Mouse (Mus musculus): ENCODE measurements around the gene Scgb1a1. TPM values are rescaled to one million over a fixed set of nuclear protein-coding genes. Genes with fewer than 3 reads are reported as not detected.
"Not testable (repeated sequence)": the region's sequence is repeated elsewhere in the genome, so short reads cannot be mapped to it uniquely, and the experiment has no call there.

The Scgb1a1 gene
- not detected in 2 replicates for polyA plus RNA-seq (2014; fragmentation: Nextera tagmentation; extraction: Ambion mirVana)

GRCm38 (mm10) chr19:9087821-9088220 is at the start of gene Scgb1a1:
TSS of gene Scgb1a1 (minus strand) at chr19:9087958.
- 80% methylated on average over 4 of the region's 4 CpGs for WGBS

GRCm38 (mm10) chr19:9137159-9137558 is 49.4 kb upstream of the Scgb1a1 start:
- no peaks in the 10 kb centered on the region for H3K9me3 ChIP-seq (ENCODE audit: control insufficient read depth, low read length)
- ATAC-seq (ENCODE audit: low read depth) (no peak), DNase-seq (ENCODE audit: low spot score) (no peak)
- no peak overlapping the region for H3K4me3 ChIP-seq (ENCODE audit: low read depth, low read length)
- no peak overlapping the region for H3K27ac ChIP-seq (replicated peaks; ENCODE audit: low read depth, low read length)
- no peaks in the 10 kb centered on the region for H3K36me3 ChIP-seq (ENCODE audit: control insufficient read depth, insufficient read depth, low read length)
- no peak overlapping the region for H3K9ac ChIP-seq (ENCODE audit: low read depth, low read length)
- no peaks in the 10 kb centered on the region for H3K27me3 ChIP-seq (replicated peaks; ENCODE audit: control insufficient read depth, insufficient read depth, low read length)
- WGBS, result 93% methylated on average over 1 of the region's 1 CpGs
- no peak overlapping the region for H3K4me2 ChIP-seq (ENCODE audit: low read depth, low read length)
- no peaks in the 10 kb centered on the region for H3K4me1 ChIP-seq (ENCODE audit: control insufficient read depth, insufficient read depth, low read length)

More at GRCm38 (mm10) chr19:9087821-9088220, at the start of gene Scgb1a1:
- no peak for DNase-seq (ENCODE audit: low spot score)
- no peaks in the 10 kb centered on the region for H3K27me3 ChIP-seq (replicated peaks; ENCODE audit: control insufficient read depth, insufficient read depth, low read length)
- H3K4me2 ChIP-seq (ENCODE audit: low read depth, low read length), result no peak within 1 kb of the TSS
- H3K27ac ChIP-seq (replicated peaks; ENCODE audit: low read depth, low read length), result no peak within 1 kb of the TSS
- H3K4me3 ChIP-seq (ENCODE audit: low read depth, low read length), result no peak within 1 kb of the TSS
- H3K36me3 ChIP-seq (ENCODE audit: control insufficient read depth, insufficient read depth, low read length), result no peaks in the 10 kb centered on the region
- no peak for ATAC-seq (ENCODE audit: low read depth)
- no peaks in the 10 kb centered on the region for H3K4me1 ChIP-seq (ENCODE audit: control insufficient read depth, insufficient read depth, low read length)
- no peaks in the 10 kb centered on the region for H3K9me3 ChIP-seq (ENCODE audit: control insufficient read depth, low read length)
- H3K9ac ChIP-seq (ENCODE audit: low read depth, low read length), result no peak within 1 kb of the TSS

GRCm38 (mm10) chr19:9135512-9136331 is 48.0 kb upstream of the Scgb1a1 start, which contains the start of gene Asrgl1:
TSS of gene Asrgl1 (minus strand) at chr19:9135636.
- no peaks in the 10 kb centered on the region for H3K27me3 ChIP-seq (replicated peaks; ENCODE audit: control insufficient read depth, insufficient read depth, low read length)

GRCm38 (mm10) chr19:9134746-9135511 is 47.2 kb upstream of the Scgb1a1 start:
- peak overlapping the region; percentile 79 for H3K9ac ChIP-seq (ENCODE audit: low read depth, low read length)
- ATAC-seq (ENCODE audit: low read depth), result peak; percentile 60
- DNase-seq (ENCODE audit: low spot score), result peak; percentile 22
- H3K9me3 ChIP-seq (ENCODE audit: control insufficient read depth, low read length), result no peaks in the 10 kb centered on the region
- H3K4me2 ChIP-seq (ENCODE audit: low read depth, low read length), result peak overlapping the region; percentile 96
- peak overlapping the region; percentile 64 for H3K4me3 ChIP-seq (ENCODE audit: low read depth, low read length)
- WGBS, result 2% methylated on average over 29 of the region's 37 CpGs
- H3K4me1 ChIP-seq (ENCODE audit: control insufficient read depth, insufficient read depth, low read length), result no peaks in the 10 kb centered on the region
- H3K27ac ChIP-seq (replicated peaks; ENCODE audit: low read depth, low read length), result peak overlapping the region; percentile 28; the same call in 1 of the 2 replicates
- H3K36me3 ChIP-seq (ENCODE audit: control insufficient read depth, insufficient read depth, low read length), result no peaks in the 10 kb centered on the region
- no peaks in the 10 kb centered on the region for H3K27me3 ChIP-seq (replicated peaks; ENCODE audit: control insufficient read depth, insufficient read depth, low read length)

More at GRCm38 (mm10) chr19:9135512-9136331, 48.0 kb upstream of the Scgb1a1 start, which contains the start of gene Asrgl1:
- peak within 1 kb of the TSS; percentile 96 for H3K4me2 ChIP-seq (ENCODE audit: low read depth, low read length)
- no peaks in the 10 kb centered on the region for H3K36me3 ChIP-seq (ENCODE audit: control insufficient read depth, insufficient read depth, low read length)
- DNase-seq (ENCODE audit: low spot score) (peak; percentile 95), ATAC-seq (ENCODE audit: low read depth) (peak; percentile 98)
- H3K27ac ChIP-seq (replicated peaks; ENCODE audit: low read depth, low read length), result peak within 1 kb of the TSS; percentile 28; the same call in 1 of the 2 replicates
- no peaks in the 10 kb centered on the region for H3K9me3 ChIP-seq (ENCODE audit: control insufficient read depth, low read length)
- peak within 1 kb of the TSS; percentile 64 for H3K4me3 ChIP-seq (ENCODE audit: low read depth, low read length)
- peak within 1 kb of the TSS; percentile 79 for H3K9ac ChIP-seq (ENCODE audit: low read depth, low read length)
- H3K4me1 ChIP-seq (ENCODE audit: control insufficient read depth, insufficient read depth, low read length), result no peaks in the 10 kb centered on the region
- WGBS, result 10% methylated on average over 31 of the region's 31 CpGs

GRCm38 (mm10) chr19:9129996-9130395 is 42.2 kb upstream of the Scgb1a1 start:
- Histone ChIP-seq H3K4me1 (ENCODE audit: control insufficient read depth, insufficient read depth, low read length) (no peaks in the 10 kb centered on the region), H3K9ac (ENCODE audit: low read depth, low read length) (no peak overlapping the region), H3K36me3 (ENCODE audit: control insufficient read depth, insufficient read depth, low read length) (0 out of 2 replicates have a peak, but pooled peaks cover 5% of the 10 kb centered on the region), H3K27ac (replicated peaks; ENCODE audit: low read depth, low read length) (no peak overlapping the region), H3K4me3 (ENCODE audit: low read depth, low read length) (no peak overlapping the region), H3K27me3 (replicated peaks; ENCODE audit: control insufficient read depth, insufficient read depth, low read length) (no peaks in the 10 kb centered on the region), H3K9me3 (ENCODE audit: control insufficient read depth, low read length) (0 out of 2 replicates have a peak, but pooled peaks cover 4% of the 10 kb centered on the region), H3K4me2 (ENCODE audit: low read depth, low read length) (no peak overlapping the region)
- DNase-seq (ENCODE audit: low spot score) (no peak), ATAC-seq (ENCODE audit: low read depth) (no peak)
- 76% methylated on average over 1 of the region's 1 CpGs for WGBS

- Histone ChIP-seq H3K9ac (ENCODE audit: low read depth, low read length) (no peak overlapping the region), H3K36me3 (ENCODE audit: control insufficient read depth, insufficient read depth, low read length) (0 out of 2 replicates have a peak, but pooled peaks cover 5% of the 10 kb centered on the region), H3K4me2 (ENCODE audit: low read depth, low read length) (no peak overlapping the region), H3K4me3 (ENCODE audit: low read depth, low read length) (no peak overlapping the region), H3K4me1 (ENCODE audit: control insufficient read depth, insufficient read depth, low read length) (no peaks in the 10 kb centered on the region), H3K27ac (replicated peaks; ENCODE audit: low read depth, low read length) (no peak overlapping the region), H3K9me3 (ENCODE audit: control insufficient read depth, low read length) (0 out of 2 replicates have a peak, but pooled peaks cover 4% of the 10 kb centered on the region), H3K27me3 (replicated peaks; ENCODE audit: control insufficient read depth, insufficient read depth, low read length) (no peaks in the 10 kb centered on the region)
- DNase-seq (ENCODE audit: low spot score), result no peak
- WGBS, result 91% methylated on average over 4 of the region's 4 CpGs
- no peak for ATAC-seq (ENCODE audit: low read depth)
Observed at GRCm38 (mm10) chr19:9128499-9129194, 40.9 kb upstream of the Scgb1a1 start.

GRCm38 (mm10) chr19:9123986-9124385 is 36.2 kb upstream of the Scgb1a1 start:
- not testable (repeated sequence) for H3K27ac ChIP-seq (replicated peaks; ENCODE audit: low read depth, low read length); ATAC-seq (ENCODE audit: low read depth); H3K4me1 ChIP-seq (ENCODE audit: control insufficient read depth, insufficient read depth, low read length); H3K4me2 ChIP-seq (ENCODE audit: low read depth, low read length); H3K9ac ChIP-seq (ENCODE audit: low read depth, low read length); H3K9me3 ChIP-seq (ENCODE audit: control insufficient read depth, low read length); H3K4me3 ChIP-seq (ENCODE audit: low read depth, low read length); H3K36me3 ChIP-seq (ENCODE audit: control insufficient read depth, insufficient read depth, low read length); DNase-seq (ENCODE audit: low spot score); H3K27me3 ChIP-seq (replicated peaks; ENCODE audit: control insufficient read depth, insufficient read depth, low read length)
- WGBS, result 92% methylated on average over 2 of the region's 2 CpGs

GRCm38 (mm10) chr19:9122390-9122789 is 34.6 kb upstream of the Scgb1a1 start:
- Histone ChIP-seq H3K4me1 (ENCODE audit: control insufficient read depth, insufficient read depth, low read length) (no peaks in the 10 kb centered on the region), H3K4me2 (ENCODE audit: low read depth, low read length) (no peak overlapping the region), H3K9me3 (ENCODE audit: control insufficient read depth, low read length) (0 out of 2 replicates have a peak, but pooled peaks cover 4% of the 10 kb centered on the region), H3K27ac (replicated peaks; ENCODE audit: low read depth, low read length) (no peak overlapping the region), H3K36me3 (ENCODE audit: control insufficient read depth, insufficient read depth, low read length) (0 out of 2 replicates have a peak, but pooled peaks cover 5% of the 10 kb centered on the region), H3K4me3 (ENCODE audit: low read depth, low read length) (no peak overlapping the region), H3K27me3 (replicated peaks; ENCODE audit: control insufficient read depth, insufficient read depth, low read length) (no peaks in the 10 kb centered on the region), H3K9ac (ENCODE audit: low read depth, low read length) (no peak overlapping the region)
- no peak for ATAC-seq (ENCODE audit: low read depth)
- 92% methylated on average over 1 of the region's 1 CpGs for WGBS
- no peak for DNase-seq (ENCODE audit: low spot score)
